Mouse (Mus musculus): ENCODE results near the gene Unc45b. TPM values are rescaled to one million over a fixed set of nuclear protein-coding genes. Genes with fewer than 3 reads are reported as not detected.

Gene Unc45b
- polyA plus RNA-seq, 1 experiment from 2014 or later = 2.5 TPM

DNA sequence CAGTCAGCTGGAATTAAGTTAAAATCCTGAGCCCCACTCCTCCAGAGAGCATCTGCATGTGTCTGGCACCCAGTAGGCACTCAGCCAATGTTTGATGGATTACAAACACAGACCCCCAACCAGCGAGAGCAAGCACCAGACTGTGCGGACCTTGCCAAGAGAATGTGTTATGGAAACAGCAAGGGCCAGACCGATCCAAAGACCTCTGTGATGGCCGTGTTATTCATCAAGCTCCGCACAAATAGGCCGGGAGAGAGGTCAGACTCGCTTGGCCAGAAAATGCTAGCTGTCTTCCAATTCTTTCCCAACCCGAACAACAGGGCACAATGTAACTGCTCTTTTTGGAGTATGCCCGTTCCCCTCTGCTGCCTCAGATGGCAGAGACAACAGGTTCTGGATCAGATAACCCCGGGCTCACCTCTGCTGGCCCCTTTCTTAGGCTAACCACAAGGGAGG is 21.8 kb upstream of the Unc45b start:
- H3K27me3 ChIP-seq (ENCODE audit: control insufficient read depth, insufficient read depth, low read length) = no peaks in the 10 kb centered on the region; the same call in 1 of the 2 replicates
- H3K27ac ChIP-seq (ENCODE audit: low read depth, low read length) = no peak overlapping the region
- no peak for ATAC-seq (ENCODE audit: low FRiP score, low TSS enrichment)
- H3K36me3 ChIP-seq (ENCODE audit: control insufficient read depth, insufficient read depth, low read length) = no peaks in the 10 kb centered on the region
- H3K4me3 ChIP-seq (ENCODE audit: low read length) = no peak overlapping the region
- 60% methylated on average over 10 of the region's 10 CpGs for WGBS
- no peaks in the 10 kb centered on the region for H3K9me3 ChIP-seq (ENCODE audit: control insufficient read depth, low read length)
- peak overlapping the region; percentile 92; the same call in 1 of the 2 replicates for H3K4me2 ChIP-seq (replicated peaks; ENCODE audit: low read depth, low read length)
- peaks cover 12% of the 10 kb centered on the region for H3K4me1 ChIP-seq (ENCODE audit: control insufficient read depth, insufficient read depth, low read length)
- H3K9ac ChIP-seq (ENCODE audit: low read depth, low read length) = no peak overlapping the region

DNA sequence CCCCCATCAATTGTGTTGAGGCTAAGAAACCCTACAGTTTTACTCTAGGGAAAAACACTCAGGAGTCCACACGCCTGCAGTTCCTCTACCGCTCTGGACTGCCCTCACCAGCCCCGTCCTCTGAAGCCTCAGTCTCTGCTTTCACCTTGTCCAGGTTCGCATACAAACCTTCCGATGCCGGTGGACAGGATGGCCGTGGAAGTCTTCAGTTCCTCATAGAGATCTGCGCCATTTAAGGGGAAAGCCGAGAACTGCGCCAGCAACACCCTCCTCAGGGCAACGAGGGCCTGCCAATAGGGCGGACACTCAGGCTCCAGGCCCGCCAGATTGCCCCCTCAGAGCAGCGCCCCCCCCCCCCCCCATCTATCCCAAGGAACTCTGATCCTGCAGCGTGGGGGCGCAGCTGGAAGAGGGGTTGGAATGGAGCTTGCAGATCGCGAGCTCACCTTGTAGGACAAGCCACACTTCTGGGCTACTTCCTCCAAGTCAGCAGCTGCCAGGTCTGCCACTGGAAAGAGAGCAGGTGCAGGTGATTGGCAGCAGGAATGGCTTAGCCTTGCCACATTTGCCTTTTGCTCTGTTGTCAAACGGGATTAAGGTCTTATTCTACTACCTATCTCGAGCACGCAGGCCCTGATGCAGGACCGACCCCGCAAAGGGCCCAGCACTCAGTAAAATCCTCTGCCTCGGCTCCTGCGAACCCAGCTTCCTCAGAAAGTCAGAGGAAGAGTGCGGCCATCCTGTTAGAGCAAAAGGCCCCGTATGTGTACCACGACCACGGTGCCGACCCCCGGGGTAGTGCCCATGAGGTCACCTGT is 20.6 kb upstream of the Unc45b start:
- Histone ChIP-seq H3K9me3 (ENCODE audit: control insufficient read depth, low read length) (no peaks in the 10 kb centered on the region), H3K9ac (ENCODE audit: low read depth, low read length) (peak overlapping the region; percentile 61), H3K4me2 (replicated peaks; ENCODE audit: low read depth, low read length) (peak overlapping the region; percentile 92), H3K27ac (ENCODE audit: low read depth, low read length) (peak overlapping the region; percentile 6), H3K27me3 (ENCODE audit: control insufficient read depth, insufficient read depth, low read length) (no peaks in the 10 kb centered on the region; the same call in 1 of the 2 replicates), H3K4me1 (ENCODE audit: control insufficient read depth, insufficient read depth, low read length) (peaks cover 12% of the 10 kb centered on the region), H3K4me3 (ENCODE audit: low read length) (peak overlapping the region; percentile 58), H3K36me3 (ENCODE audit: control insufficient read depth, insufficient read depth, low read length) (no peaks in the 10 kb centered on the region)
- peak; percentile 34 for ATAC-seq (ENCODE audit: low FRiP score, low TSS enrichment)
- 8% methylated on average over 31 of the region's 31 CpGs for WGBS

DNA sequence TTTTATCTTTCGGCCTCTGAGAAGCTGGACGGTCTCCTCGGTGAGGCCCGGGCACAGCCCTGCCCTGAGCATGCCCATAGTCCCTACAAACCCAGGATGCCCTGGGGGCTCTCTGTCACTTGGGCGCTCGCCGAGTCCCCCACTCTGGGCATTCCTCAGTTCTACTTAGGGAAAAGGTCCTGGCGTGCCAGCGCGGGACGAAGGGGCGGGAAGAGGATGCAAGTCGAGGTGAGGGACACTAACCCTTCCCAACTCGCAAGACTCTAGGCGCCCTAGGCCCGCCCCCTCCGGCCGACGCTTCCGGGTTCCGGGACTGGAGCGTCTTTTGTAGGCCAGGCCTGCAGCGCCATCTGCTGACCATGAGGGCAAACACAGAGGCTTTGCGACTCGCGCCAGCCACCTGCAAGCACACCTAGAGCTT is 20.0 kb upstream of the Unc45b start, which contains the start of gene Rad51d:
Gene Rad51d, minus strand, starts transcription at position 273 of the 421 bp plus-strand sequence.
- Histone ChIP-seq H3K9ac (ENCODE audit: low read depth, low read length) (peak within 1 kb of the TSS; percentile 61), H3K4me1 (ENCODE audit: control insufficient read depth, insufficient read depth, low read length) (peaks cover 12% of the 10 kb centered on the region), H3K9me3 (ENCODE audit: control insufficient read depth, low read length) (no peaks in the 10 kb centered on the region), H3K4me2 (replicated peaks; ENCODE audit: low read depth, low read length) (peak within 1 kb of the TSS; percentile 92), H3K27ac (ENCODE audit: low read depth, low read length) (peak within 1 kb of the TSS; percentile 6), H3K36me3 (ENCODE audit: control insufficient read depth, insufficient read depth, low read length) (no peaks in the 10 kb centered on the region), H3K27me3 (ENCODE audit: control insufficient read depth, insufficient read depth, low read length) (no peaks in the 10 kb centered on the region; the same call in 1 of the 2 replicates), H3K4me3 (ENCODE audit: low read length) (peak within 1 kb of the TSS; percentile 58)
- peak; percentile 94 for ATAC-seq (ENCODE audit: low FRiP score, low TSS enrichment)
- WGBS = under 1% methylated on average over 25 of the region's 26 CpGs

GRCm38 (mm10) chr11:82891936-82892335 is 18.4 kb upstream of the Unc45b start, which contains the start of gene Fndc8:
TSS of gene Fndc8 (plus strand) at chr11:82892124.
- Histone ChIP-seq H3K4me3 (ENCODE audit: low read length) (no peak within 1 kb of the TSS), H3K27ac (ENCODE audit: low read depth, low read length) (no peak within 1 kb of the TSS), H3K4me1 (ENCODE audit: control insufficient read depth, insufficient read depth, low read length) (peaks cover 12% of the 10 kb centered on the region), H3K9ac (ENCODE audit: low read depth, low read length) (no peak within 1 kb of the TSS), H3K9me3 (ENCODE audit: control insufficient read depth, low read length) (no peaks in the 10 kb centered on the region), H3K27me3 (ENCODE audit: control insufficient read depth, insufficient read depth, low read length) (no peaks in the 10 kb centered on the region; the same call in 1 of the 2 replicates), H3K36me3 (ENCODE audit: control insufficient read depth, insufficient read depth, low read length) (no peaks in the 10 kb centered on the region), H3K4me2 (replicated peaks; ENCODE audit: low read depth, low read length) (no peak within 1 kb of the TSS)
- 42% methylated on average over 7 of the region's 7 CpGs for WGBS
- ATAC-seq (ENCODE audit: low FRiP score, low TSS enrichment) = no peak

DNA sequence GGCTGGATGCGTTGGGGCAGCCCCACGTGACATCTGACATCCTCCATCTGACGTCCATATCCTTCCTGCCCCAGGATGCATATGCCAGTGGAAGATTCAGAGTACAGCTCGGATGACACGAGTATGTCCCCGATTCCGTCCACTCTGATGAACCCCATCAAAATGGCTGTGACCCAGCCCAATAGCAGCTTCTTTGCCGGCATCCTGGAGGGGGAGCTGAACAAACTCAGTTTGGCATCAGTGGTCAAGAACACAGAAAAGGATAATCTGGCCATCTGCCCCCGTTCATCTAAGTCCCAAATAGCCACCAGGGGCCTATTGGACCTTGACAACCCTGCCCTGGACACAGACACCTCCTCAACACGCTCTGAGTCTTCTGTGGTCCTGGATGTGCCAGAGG is 12.9 kb upstream of the Unc45b start:
- no peak overlapping the region for H3K9ac ChIP-seq (ENCODE audit: low read depth, low read length)
- H3K4me2 ChIP-seq (replicated peaks; ENCODE audit: low read depth, low read length) = no peak overlapping the region
- no peaks in the 10 kb centered on the region for H3K9me3 ChIP-seq (ENCODE audit: control insufficient read depth, low read length)
- no peak overlapping the region for H3K4me3 ChIP-seq (ENCODE audit: low read length)
- ATAC-seq (ENCODE audit: low FRiP score, low TSS enrichment) = no peak
- H3K4me1 ChIP-seq (ENCODE audit: control insufficient read depth, insufficient read depth, low read length) = no peaks in the 10 kb centered on the region
- H3K36me3 ChIP-seq (ENCODE audit: control insufficient read depth, insufficient read depth, low read length) = peaks cover 27% of the 10 kb centered on the region
- no peaks in the 10 kb centered on the region for H3K27me3 ChIP-seq (ENCODE audit: control insufficient read depth, insufficient read depth, low read length)
- H3K27ac ChIP-seq (ENCODE audit: low read depth, low read length) = no peak overlapping the region
- WGBS = 83% methylated on average over 10 of the region's 10 CpGs

- ATAC-seq (ENCODE audit: low FRiP score, low TSS enrichment) = no peak
- no peaks in the 10 kb centered on the region for H3K27me3 ChIP-seq (ENCODE audit: control insufficient read depth, insufficient read depth, low read length)
- no peaks in the 10 kb centered on the region for H3K4me1 ChIP-seq (ENCODE audit: control insufficient read depth, insufficient read depth, low read length)
- 97% methylated on average over 5 of the region's 5 CpGs for WGBS
- H3K4me3 ChIP-seq (ENCODE audit: low read length) = no peak overlapping the region
- H3K4me2 ChIP-seq (replicated peaks; ENCODE audit: low read depth, low read length) = no peak overlapping the region
- H3K27ac ChIP-seq (ENCODE audit: low read depth, low read length) = no peak overlapping the region
- H3K36me3 ChIP-seq (ENCODE audit: control insufficient read depth, insufficient read depth, low read length) = peaks cover 50% of the 10 kb centered on the region
- no peak overlapping the region for H3K9ac ChIP-seq (ENCODE audit: low read depth, low read length)
- H3K9me3 ChIP-seq (ENCODE audit: control insufficient read depth, low read length) = no peaks in the 10 kb centered on the region
These were observed 10.6 kb upstream of the Unc45b start for GRCm38 (mm10) chr11:82899720-82900119.

DNA sequence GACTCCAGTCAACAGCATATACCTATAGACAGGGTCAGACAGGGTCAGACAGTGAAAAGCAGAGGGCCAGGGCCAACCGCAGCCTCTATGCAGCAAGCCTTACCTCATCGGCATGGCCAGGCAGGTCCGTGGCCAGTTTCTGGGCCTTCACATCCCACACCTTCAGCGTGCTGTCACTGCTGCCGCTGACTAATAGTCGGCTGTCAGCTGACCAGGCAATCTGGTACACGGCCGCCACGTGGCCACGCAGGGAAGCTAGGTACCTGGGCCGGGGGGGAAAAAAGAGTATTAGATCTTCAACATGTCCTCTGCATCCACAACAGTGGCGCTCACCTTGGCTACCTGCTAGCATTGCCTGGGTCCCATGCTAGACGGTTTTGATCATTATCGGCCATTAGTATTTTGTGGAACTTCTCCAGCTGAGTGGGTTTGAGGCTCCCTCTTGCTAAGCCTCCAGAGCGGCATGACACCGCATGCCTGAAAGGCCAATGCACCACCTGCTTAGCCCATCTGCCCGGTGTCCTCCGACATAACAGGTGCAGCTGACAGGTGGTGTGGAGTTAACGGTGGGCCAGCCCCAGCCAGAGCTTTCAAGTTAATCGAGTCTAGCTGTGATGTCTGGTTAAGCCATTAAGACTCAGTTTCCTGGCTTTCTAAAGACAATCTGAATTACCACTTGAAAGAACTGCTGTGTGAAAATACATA is 8.6 kb upstream of the Unc45b start:
- Histone ChIP-seq H3K4me3 (ENCODE audit: low read length) (no peak overlapping the region), H3K4me2 (replicated peaks; ENCODE audit: low read depth, low read length) (no peak overlapping the region), H3K27ac (ENCODE audit: low read depth, low read length) (no peak overlapping the region), H3K9me3 (ENCODE audit: control insufficient read depth, low read length) (no peaks in the 10 kb centered on the region), H3K9ac (ENCODE audit: low read depth, low read length) (no peak overlapping the region), H3K36me3 (ENCODE audit: control insufficient read depth, insufficient read depth, low read length) (peaks cover 68% of the 10 kb centered on the region), H3K27me3 (ENCODE audit: control insufficient read depth, insufficient read depth, low read length) (no peaks in the 10 kb centered on the region), H3K4me1 (ENCODE audit: control insufficient read depth, insufficient read depth, low read length) (no peaks in the 10 kb centered on the region)
- 96% methylated on average over 20 of the region's 20 CpGs for WGBS
- no peak for ATAC-seq (ENCODE audit: low FRiP score, low TSS enrichment)

- no peak for ATAC-seq (ENCODE audit: low FRiP score, low TSS enrichment)
- Histone ChIP-seq H3K27ac (ENCODE audit: low read depth, low read length) (no peak overlapping the region), H3K27me3 (ENCODE audit: control insufficient read depth, insufficient read depth, low read length) (no peaks in the 10 kb centered on the region), H3K4me2 (replicated peaks; ENCODE audit: low read depth, low read length) (no peak overlapping the region), H3K9me3 (ENCODE audit: control insufficient read depth, low read length) (no peaks in the 10 kb centered on the region), H3K9ac (ENCODE audit: low read depth, low read length) (no peak overlapping the region), H3K36me3 (ENCODE audit: control insufficient read depth, insufficient read depth, low read length) (peaks cover 65% of the 10 kb centered on the region), H3K4me3 (ENCODE audit: low read length) (no peak overlapping the region), H3K4me1 (ENCODE audit: control insufficient read depth, insufficient read depth, low read length) (peaks cover 4% of the 10 kb centered on the region; the same call in 1 of the 2 replicates)
- 63% methylated on average over 8 of the region's 8 CpGs for WGBS
These were observed 5.4 kb upstream of the Unc45b start for GRCm38 (mm10) chr11:82904952-82905351.

Measured in kidney, embryonic 14.5 days (tissue).